Mouse (Mus musculus) thymus, postnatal 25 days (tissue): ENCODE measurements around the gene Fblim1.

ENCODE experiments used
- DNase-seq: peaks from one replicate; pipeline ENCODE4 v3.0.0; 2022

The Fblim1 gene

GRCm38 (mm10) chr4:141624983-141625773 lies 19.3 kb upstream of the Fblim1 start:
- peak; percentile 29 for DNase-seq

- DNase-seq, result no peak
Measured at GRCm38 (mm10) chr4:141624134-141624533, 18.2 kb upstream of the Fblim1 start.

GRCm38 (mm10) chr4:141623666-141624065 lies 17.8 kb upstream of the Fblim1 start, which contains the start of gene Slc25a34:
TSS of gene Slc25a34 (minus strand) at chr4:141623821.
- DNase-seq, result no peak

DNA sequence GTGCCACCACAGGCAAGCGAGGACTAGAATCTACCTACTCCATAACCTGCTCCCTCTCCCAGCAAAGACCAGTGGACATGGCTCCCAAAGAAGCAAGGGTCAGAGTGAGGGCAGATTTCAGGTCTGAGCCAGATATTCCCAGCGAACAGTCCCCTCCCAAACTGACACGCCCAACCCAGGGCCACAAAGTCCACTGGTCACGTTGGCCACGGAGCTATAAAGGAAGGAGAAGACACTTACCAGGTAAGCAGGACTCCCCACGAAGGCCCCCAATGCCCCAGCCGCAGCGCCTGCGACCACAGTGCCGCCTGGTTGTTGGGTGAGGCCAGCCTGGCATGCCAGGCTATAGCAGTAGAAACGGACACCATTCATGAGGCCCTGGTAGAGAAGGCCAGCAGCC lies 17.1 kb upstream of the Fblim1 start:
- no peak for DNase-seq

DNA sequence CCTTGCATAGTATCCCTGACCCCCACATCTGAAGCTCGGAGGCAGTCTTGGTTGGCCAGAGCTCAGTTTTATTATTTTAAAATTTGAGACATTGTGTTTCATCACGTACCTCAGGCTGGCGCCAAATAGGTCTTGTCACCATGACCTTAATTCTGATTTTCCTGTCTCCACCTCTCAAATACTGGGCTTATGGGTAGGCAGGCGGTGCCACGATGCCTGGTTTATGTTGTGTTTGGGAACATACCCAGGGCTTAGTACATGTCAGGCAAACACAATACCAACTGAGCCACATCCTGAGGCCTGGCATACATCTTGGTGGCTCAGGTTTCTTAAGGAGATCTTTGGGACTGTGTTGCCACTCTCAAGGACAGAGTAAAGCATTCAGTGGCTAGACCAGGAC lies 16.7 kb upstream of the Fblim1 start:
- DNase-seq, result no peak

- no peak for DNase-seq
Measured at GRCm38 (mm10) chr4:141622091-141622490, 16.2 kb upstream of the Fblim1 start.

GRCm38 (mm10) chr4:141621297-141621696 lies 15.4 kb upstream of the Fblim1 start:
- no peak for DNase-seq

- no peak for DNase-seq
Measured at GRCm38 (mm10) chr4:141619299-141619883, 13.5 kb upstream of the Fblim1 start.

DNA sequence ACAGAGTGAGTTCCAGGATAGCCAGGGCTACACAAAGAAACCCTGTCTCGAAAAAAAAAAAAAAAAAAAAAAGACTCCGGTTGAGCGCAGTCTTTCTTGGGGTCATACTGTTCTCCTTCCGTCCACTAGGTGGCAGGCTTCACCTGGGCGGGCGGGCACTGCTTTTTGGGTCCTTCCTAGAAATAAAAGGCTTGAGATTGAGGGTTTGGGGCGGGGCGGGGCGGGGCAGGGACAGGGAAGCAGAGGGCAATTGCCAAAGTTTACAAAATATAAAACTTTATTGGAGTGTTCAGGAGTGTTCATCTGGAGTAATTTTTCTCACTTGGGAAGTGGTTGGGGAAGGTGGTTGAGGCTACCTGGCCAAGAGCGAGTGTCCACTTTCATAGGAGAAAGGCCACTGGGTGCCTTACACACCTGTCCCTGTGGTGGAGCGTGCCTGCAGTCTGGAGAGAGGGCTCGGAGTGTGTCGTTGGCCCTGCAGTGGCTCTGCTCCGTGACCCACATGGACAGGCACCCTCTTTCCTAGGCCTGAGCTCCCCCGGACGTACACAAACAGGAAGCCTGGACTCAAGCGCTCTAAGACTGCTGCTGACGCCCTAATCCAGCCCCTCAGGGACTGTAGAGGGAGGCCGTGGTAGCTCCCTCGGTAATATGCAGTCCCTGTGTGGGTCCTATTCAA lies 12.8 kb upstream of the Fblim1 start, which contains the start of gene Tmem82:
Gene Tmem82 (minus strand): TSS at position 69 of the 679 bp plus-strand sequence.
- peak; percentile 66 for DNase-seq

DNA sequence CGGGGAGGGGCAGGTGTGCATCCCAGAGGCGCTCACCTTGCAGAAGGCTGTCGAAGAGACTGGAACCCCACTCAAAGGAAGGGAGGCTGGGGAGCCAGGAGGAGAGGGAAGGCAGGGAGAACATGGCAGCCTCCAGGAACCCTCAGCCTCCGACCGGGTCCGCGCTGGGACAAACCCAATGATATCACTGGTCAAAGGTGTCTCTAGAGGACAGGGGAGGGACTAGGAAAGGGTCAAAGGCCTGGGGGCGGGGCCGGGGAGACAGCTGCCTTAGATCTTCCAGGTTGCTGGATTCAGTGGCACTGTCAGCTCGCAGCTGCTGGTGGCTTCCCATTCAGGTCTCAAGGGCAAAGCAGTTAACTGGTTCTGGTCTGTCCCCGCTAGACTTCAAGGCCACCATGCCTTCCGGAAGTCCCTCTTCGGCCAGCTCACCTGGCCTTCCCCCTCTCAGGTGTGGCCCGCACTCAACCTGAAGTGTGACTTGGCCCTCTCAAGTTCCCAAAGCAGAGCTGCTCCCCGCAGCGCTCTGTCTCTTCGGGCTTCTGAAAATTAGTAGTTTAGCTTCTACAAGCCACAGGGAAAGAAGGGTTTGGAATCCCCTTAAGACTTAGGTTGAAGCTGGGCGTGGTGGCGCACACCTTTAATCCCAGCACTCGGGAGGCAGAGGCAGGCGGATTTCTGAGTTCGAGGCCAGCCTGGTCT lies 12.1 kb upstream of the Fblim1 start:
- peak; percentile 18 for DNase-seq

DNA sequence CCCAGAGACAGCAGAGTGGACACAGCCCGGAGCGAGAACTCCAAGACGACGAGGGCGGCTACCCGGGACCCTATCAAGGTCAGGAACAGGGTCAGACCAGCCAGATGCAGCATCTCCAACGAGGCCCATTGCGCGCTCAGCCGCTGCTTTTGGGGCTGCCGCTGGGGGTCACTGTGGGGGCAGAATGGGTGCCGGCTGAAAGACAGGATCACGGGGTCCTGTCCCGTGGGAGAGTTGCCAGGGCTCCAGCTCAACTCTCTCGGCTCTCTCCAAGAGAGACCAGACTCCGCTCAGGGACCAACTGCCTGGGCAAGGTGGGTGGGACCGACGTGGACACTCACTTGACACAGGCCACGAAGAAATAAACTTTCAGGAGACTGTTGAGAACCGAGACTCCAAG lies 11.4 kb upstream of the Fblim1 start:
- DNase-seq, result peak; percentile 79

GRCm38 (mm10) chr4:141616811-141617210 lies 10.9 kb upstream of the Fblim1 start:
- no peak for DNase-seq

DNA sequence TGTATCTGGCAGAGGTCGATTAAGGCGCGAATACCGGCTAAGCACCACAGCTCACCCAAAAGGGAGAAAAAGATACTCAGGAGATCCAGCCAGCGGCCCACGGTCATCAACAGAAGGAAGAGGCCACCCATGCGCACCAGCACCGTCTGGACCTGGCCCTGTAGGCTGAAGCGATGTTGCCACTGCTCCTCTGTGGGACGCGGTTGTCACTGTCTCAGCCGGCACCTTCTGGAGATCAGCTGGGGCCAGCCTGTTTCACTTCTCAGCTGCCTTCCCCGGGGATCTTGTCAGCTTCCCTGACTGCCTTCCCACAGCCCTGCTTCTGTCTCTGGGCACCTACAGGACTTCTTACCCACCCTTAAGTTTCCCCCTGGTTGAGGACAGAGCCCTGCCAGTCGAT lies 9.1 kb upstream of the Fblim1 start:
- DNase-seq, result no peak

DNA sequence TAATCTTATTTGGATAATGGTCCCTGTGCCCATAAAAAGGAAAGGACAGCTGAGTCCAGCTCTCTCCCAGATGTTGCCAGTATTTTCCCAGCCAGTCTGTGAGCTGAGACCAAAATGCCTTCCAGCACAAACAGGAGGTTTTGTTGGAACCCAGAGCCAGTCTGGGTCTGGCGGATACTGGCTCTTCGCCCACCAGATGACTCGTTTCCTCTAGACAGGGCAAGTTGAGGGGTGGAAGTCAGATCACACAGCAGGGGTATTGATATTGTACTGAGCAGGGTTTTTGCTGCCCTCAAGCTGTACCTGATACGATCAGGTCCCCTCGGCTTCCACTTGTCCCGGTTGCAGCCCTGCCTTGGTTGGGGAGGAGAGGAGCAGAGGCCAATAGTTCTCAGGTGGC lies 3.6 kb upstream of the Fblim1 start:
- no peak for DNase-seq

- DNase-seq, result no peak
Measured at GRCm38 (mm10) chr4:141605421-141605820, 475 bp downstream of the Fblim1 start.

- no peak for DNase-seq
Measured at GRCm38 (mm10) chr4:141604493-141604892, 1.4 kb downstream of the Fblim1 start.

- DNase-seq, result no peak
Measured at GRCm38 (mm10) chr4:141603921-141604320, 2.0 kb downstream of the Fblim1 start.

DNA sequence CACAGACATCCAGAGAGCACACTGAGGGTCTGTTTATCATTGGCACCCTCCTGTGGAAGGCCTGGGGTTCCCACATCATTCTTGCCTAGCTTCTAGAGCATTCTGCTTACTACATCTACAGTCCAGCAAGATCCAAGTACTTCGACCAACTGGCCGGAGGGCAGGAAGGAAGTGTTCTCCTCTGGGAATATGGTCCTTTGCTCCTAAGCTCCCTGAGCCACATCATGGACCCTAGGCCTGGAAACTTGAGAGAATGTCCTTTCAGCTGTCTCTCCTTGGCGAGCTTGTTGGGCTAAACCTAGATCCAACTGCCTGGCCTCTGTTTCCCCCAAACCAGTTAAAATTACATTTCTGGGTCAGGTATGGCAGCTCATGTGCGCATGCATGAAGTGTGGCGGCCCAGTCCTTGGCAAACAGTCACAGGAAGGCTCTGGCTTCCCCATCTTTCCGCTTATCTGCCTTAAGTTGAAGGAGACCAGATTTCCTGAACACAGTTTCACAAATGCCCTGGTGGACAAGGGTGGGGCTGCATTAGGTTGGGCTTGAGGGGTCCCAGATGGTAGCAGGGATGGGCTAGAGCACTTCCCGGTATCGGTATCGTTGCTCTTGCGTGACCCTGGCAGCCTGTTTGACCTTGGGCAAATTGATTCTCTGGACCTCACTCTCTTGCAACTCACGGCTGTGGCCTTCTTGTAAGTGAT lies 3.2 kb downstream of the Fblim1 start:
- DNase-seq, result no peak

DNA sequence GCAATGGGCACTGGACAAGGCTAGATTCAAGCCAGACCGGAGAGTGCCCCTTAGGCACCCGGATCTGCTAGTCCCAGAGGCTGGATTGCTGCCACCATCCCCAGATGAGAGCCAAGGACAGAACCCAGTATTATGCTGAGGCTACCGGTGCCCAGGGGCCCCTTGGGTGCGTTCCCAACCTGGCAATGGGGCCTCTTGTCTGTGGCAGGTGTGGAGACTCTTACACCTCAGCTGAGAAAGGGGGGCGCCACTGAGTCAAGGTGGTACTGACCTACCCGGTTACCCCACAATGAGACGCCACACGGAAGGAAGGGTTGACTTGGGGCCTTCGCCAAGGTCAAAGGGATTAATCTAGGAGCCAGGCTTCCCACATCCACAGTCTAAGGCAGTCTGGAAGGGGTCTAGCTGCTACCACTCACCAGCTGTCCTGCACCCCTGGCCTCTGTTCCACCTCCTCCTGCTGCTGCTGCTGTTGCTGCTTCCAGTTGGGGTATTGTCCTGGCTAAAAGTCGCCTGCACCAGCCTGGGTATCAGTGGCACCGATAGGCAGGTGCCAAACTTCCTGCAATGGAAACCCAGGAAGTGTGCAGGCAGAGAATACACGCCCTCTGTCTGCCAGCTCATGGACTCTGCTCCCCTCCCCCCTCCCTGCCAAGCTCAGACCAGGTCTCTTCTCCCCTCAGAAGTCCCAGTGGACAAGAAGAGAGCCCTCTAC lies 4.6 kb downstream of the Fblim1 start:
- DNase-seq, result no peak

DNA sequence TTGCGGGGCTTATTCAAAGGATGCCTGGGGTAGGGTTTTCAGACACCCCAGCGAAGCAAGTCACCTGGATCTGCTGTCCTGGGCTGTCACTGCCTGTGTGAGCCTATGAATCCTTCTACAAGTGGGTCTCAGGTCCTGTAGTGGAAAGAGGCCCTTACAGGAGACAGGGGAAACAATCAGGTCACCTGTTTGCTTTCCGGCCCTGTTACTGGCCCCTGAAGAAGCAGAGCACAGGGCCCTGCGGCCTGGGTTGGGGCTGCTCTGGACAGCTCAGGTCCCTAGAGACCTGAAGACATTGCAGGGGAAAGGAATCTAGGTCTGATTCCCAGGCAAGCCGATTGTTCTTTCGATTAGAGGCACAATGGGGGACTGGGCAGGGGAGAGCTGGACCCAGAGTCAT lies 5.5 kb downstream of the Fblim1 start:
- DNase-seq, result no peak

- no peak for DNase-seq
Measured at GRCm38 (mm10) chr4:141599251-141600141, 6.4 kb downstream of the Fblim1 start.
